Mouse (Mus musculus): ENCODE results near the gene Pth2r. TPM values are rescaled to one million over a fixed set of nuclear protein-coding genes. Genes with fewer than 3 reads are reported as not detected.

Pth2r gene
- polyA plus RNA-seq, 1 experiment from 2014 or later = not detected

GRCm38 (mm10) chr1:65334026-65334425 is 52.2 kb downstream of the Pth2r start:
- H3K9ac ChIP-seq = no peak overlapping the region
- WGBS = 72% methylated on average over 5 of the region's 5 CpGs
- H3K9me3 ChIP-seq (replicated peaks) = no peaks in the 10 kb centered on the region
- H3K4me3 ChIP-seq = no peak overlapping the region
- H3K27me3 ChIP-seq (replicated peaks) = no peaks in the 10 kb centered on the region
- no peaks in the 10 kb centered on the region for H3K4me1 ChIP-seq (replicated peaks)
- no peak for ATAC-seq (ENCODE audit: insufficient number of reproducible peaks, low FRiP score)
- H3K4me2 ChIP-seq = no peak overlapping the region
- no peak overlapping the region for H3K27ac ChIP-seq (ENCODE audit: poor library complexity, severe bottlenecking)
- no peaks in the 10 kb centered on the region for H3K36me3 ChIP-seq

- Histone ChIP-seq H3K4me1 (replicated peaks) (no peaks in the 10 kb centered on the region), H3K36me3 (no peaks in the 10 kb centered on the region), H3K27ac (ENCODE audit: poor library complexity, severe bottlenecking) (no peak overlapping the region), H3K27me3 (replicated peaks) (no peaks in the 10 kb centered on the region), H3K4me3 (no peak overlapping the region), H3K9ac (no peak overlapping the region), H3K4me2 (no peak overlapping the region), H3K9me3 (replicated peaks) (no peaks in the 10 kb centered on the region)
- no peak for ATAC-seq (ENCODE audit: insufficient number of reproducible peaks, low FRiP score)
- 71% methylated on average over 2 of the region's 2 CpGs for WGBS
These were observed 55.9 kb downstream of the Pth2r start for GRCm38 (mm10) chr1:65337768-65338167.

- Histone ChIP-seq H3K27ac (ENCODE audit: poor library complexity, severe bottlenecking) (no peak overlapping the region), H3K36me3 (no peaks in the 10 kb centered on the region), H3K4me1 (replicated peaks) (no peaks in the 10 kb centered on the region), H3K9ac (no peak overlapping the region), H3K27me3 (replicated peaks) (no peaks in the 10 kb centered on the region), H3K4me3 (no peak overlapping the region), H3K4me2 (no peak overlapping the region), H3K9me3 (replicated peaks) (no peaks in the 10 kb centered on the region)
- no peak for ATAC-seq (ENCODE audit: insufficient number of reproducible peaks, low FRiP score)
- 62% methylated on average over 2 of the region's 2 CpGs for WGBS
These were observed 58.4 kb downstream of the Pth2r start for GRCm38 (mm10) chr1:65340240-65340639.

GRCm38 (mm10) chr1:65352979-65353378 is 71.1 kb downstream of the Pth2r start:
- Histone ChIP-seq H3K9ac (no peak overlapping the region), H3K4me1 (replicated peaks) (no peaks in the 10 kb centered on the region), H3K9me3 (replicated peaks) (no peaks in the 10 kb centered on the region), H3K36me3 (no peaks in the 10 kb centered on the region), H3K4me2 (no peak overlapping the region), H3K4me3 (no peak overlapping the region), H3K27me3 (replicated peaks) (no peaks in the 10 kb centered on the region), H3K27ac (ENCODE audit: poor library complexity, severe bottlenecking) (no peak overlapping the region)
- ATAC-seq (ENCODE audit: insufficient number of reproducible peaks, low FRiP score) = no peak
- WGBS = 64% methylated on average over 2 of the region's 2 CpGs

GRCm38 (mm10) chr1:65354153-65354552 is 72.3 kb downstream of the Pth2r start:
- Histone ChIP-seq H3K4me1 (replicated peaks) (no peaks in the 10 kb centered on the region), H3K36me3 (no peaks in the 10 kb centered on the region), H3K9ac (no peak overlapping the region), H3K27me3 (replicated peaks) (no peaks in the 10 kb centered on the region), H3K27ac (ENCODE audit: poor library complexity, severe bottlenecking) (no peak overlapping the region), H3K4me3 (no peak overlapping the region), H3K9me3 (replicated peaks) (no peaks in the 10 kb centered on the region), H3K4me2 (no peak overlapping the region)
- ATAC-seq (ENCODE audit: insufficient number of reproducible peaks, low FRiP score) = no peak

GRCm38 (mm10) chr1:65388328-65388727 is 106.5 kb downstream of the Pth2r start:
- no peak overlapping the region for H3K27ac ChIP-seq (ENCODE audit: poor library complexity, severe bottlenecking)
- no peaks in the 10 kb centered on the region for H3K9me3 ChIP-seq (replicated peaks)
- H3K27me3 ChIP-seq (replicated peaks) = no peaks in the 10 kb centered on the region
- 33% methylated on average over 15 of the region's 15 CpGs for WGBS
- H3K4me3 ChIP-seq = no peak overlapping the region
- H3K9ac ChIP-seq = no peak overlapping the region
- no peak for ATAC-seq (ENCODE audit: insufficient number of reproducible peaks, low FRiP score)
- no peak overlapping the region for H3K4me2 ChIP-seq
- no peaks in the 10 kb centered on the region for H3K36me3 ChIP-seq
- H3K4me1 ChIP-seq (replicated peaks) = no peaks in the 10 kb centered on the region

- Histone ChIP-seq H3K27me3 (replicated peaks) (no peaks in the 10 kb centered on the region), H3K27ac (ENCODE audit: poor library complexity, severe bottlenecking) (no peak overlapping the region), H3K36me3 (no peaks in the 10 kb centered on the region), H3K9me3 (replicated peaks) (no peaks in the 10 kb centered on the region), H3K4me2 (no peak overlapping the region), H3K9ac (no peak overlapping the region), H3K4me3 (no peak overlapping the region), H3K4me1 (replicated peaks) (no peaks in the 10 kb centered on the region)
- WGBS = 96% methylated on average over 15 of the region's 15 CpGs
- ATAC-seq (ENCODE audit: insufficient number of reproducible peaks, low FRiP score) = no peak
These were observed 107.8 kb downstream of the Pth2r start for GRCm38 (mm10) chr1:65389621-65390020.

GRCm38 (mm10) chr1:65407441-65407840 is 125.6 kb downstream of the Pth2r start:
- Histone ChIP-seq H3K9ac (no peak overlapping the region), H3K4me1 (replicated peaks) (no peaks in the 10 kb centered on the region), H3K27ac (ENCODE audit: poor library complexity, severe bottlenecking) (no peak overlapping the region), H3K36me3 (no peaks in the 10 kb centered on the region), H3K27me3 (replicated peaks) (no peaks in the 10 kb centered on the region), H3K4me3 (no peak overlapping the region), H3K9me3 (replicated peaks) (no peaks in the 10 kb centered on the region), H3K4me2 (no peak overlapping the region)
- whole genome bisulfite sequencing = 77% methylated on average over 5 of the region's 5 CpGs
- ATAC-seq (ENCODE audit: insufficient number of reproducible peaks, low FRiP score) = no peak

- Histone ChIP-seq H3K9me3 (replicated peaks) (no peaks in the 10 kb centered on the region), H3K36me3 (no peaks in the 10 kb centered on the region), H3K9ac (no peak overlapping the region), H3K4me3 (no peak overlapping the region), H3K4me2 (no peak overlapping the region), H3K27me3 (replicated peaks) (no peaks in the 10 kb centered on the region), H3K27ac (ENCODE audit: poor library complexity, severe bottlenecking) (no peak overlapping the region), H3K4me1 (replicated peaks) (no peaks in the 10 kb centered on the region)
- WGBS = 82% methylated on average over 2 of the region's 2 CpGs
- ATAC-seq (ENCODE audit: insufficient number of reproducible peaks, low FRiP score) = no peak
These were observed 139.1 kb downstream of the Pth2r start for GRCm38 (mm10) chr1:65420909-65421308.

GRCm38 (mm10) chr1:65422501-65423010 is 140.7 kb downstream of the Pth2r start:
- Histone ChIP-seq H3K27me3 (replicated peaks) (no peaks in the 10 kb centered on the region), H3K9me3 (replicated peaks) (no peaks in the 10 kb centered on the region), H3K4me1 (replicated peaks) (no peaks in the 10 kb centered on the region), H3K4me3 (no peak overlapping the region), H3K36me3 (no peaks in the 10 kb centered on the region), H3K4me2 (no peak overlapping the region), H3K9ac (no peak overlapping the region), H3K27ac (ENCODE audit: poor library complexity, severe bottlenecking) (no peak overlapping the region)
- no peak for ATAC-seq (ENCODE audit: insufficient number of reproducible peaks, low FRiP score)

Data from heart, embryonic 12.5 days (tissue).